Mouse (Mus musculus) spleen, postnatal 14 days (tissue): ENCODE results near the gene Spon2.

Experiments used
- DNase-seq, 2 experiments: peaks; one replicate each; pipeline ENCODE4 v3.0.0; 2021 to 2022; ENCODE audit warnings: low spot score in 2 of 2

The Spon2 gene

DNA sequence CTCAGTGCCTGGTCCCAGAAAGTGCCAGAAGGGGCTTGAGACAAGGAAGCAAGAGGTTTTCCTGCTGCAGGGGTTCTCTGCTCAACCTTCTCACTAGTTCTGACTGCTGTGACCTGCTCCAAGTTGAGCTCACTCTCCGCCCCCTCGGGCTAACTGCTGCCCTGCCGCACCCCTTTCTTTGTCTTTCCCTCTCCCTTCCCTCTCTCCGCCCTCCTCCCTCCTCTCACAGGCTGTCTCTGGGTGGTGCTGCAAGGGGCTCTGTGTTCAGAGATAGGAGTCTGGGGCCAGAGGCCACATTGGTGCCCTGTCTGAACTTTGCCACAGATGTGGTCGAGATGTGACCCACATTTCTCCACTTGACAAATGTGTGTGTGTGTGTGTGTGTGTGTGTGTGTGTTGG lies at the start of gene Spon2:
Gene Spon2 (minus strand): TSS at position 375 of the 400 bp plus-strand sequence.
- no peak for DNase-seq

DNA sequence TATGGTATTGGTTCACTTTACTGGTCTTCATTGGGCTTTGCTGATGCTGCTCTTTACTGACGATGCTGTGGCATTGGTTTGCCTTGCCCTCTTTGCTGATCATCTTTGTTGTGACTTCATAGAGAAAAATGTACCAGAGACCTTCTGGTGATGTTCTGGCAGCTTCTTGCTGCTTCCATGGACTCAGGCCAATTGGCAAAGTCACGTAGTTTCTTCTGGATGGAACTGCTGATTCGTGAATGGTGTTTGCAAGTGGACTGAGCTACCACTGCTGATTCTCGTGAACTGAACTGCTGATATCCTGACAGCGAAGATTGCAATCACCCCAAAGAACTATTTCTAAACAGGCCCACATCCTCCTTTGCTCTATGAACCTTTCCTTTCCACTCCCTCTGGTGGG lies 36.2 kb upstream of the Spon2 start:
- no peak for DNase-seq

DNA sequence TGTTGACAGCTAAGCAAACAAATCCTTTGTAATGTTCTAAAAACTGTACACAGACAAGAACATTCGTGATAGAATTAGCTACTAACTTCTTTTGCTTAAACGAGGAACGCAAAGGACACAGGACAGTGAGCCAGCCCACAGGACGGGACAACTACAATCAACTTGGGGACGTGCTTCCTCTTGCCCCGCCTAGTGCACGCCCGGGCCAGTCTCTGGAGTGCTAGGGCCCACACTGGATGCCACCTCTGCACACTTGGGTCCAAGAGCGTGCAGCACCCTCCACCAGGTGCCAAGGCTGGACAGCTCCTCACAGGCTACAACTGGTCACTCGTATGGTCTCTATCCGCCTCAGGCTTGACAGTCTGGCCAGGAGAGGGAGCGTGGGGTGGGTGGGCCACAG lies 29.9 kb upstream of the Spon2 start:
- DNase-seq: no peak

DNA sequence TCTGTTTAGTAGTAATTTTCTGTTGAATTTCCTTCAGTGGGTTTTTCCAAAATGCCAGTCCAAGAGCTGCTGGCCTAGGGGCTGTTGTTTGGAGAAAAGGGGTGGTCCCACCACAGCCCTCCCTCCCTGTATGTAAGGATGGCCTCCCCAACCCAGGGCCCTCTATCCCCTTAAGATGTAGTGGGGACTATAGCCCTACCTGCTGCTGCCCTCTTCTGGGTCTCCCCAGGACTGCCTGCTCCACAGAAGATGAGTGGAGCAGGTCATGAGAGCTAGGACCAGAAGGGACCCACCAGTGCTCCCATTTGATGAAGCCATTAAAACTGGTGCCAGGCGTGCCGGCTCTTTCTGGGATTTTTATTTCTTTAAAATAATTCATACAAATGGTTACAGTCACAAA lies 29.1 kb upstream of the Spon2 start:
- no peak for DNase-seq

DNA sequence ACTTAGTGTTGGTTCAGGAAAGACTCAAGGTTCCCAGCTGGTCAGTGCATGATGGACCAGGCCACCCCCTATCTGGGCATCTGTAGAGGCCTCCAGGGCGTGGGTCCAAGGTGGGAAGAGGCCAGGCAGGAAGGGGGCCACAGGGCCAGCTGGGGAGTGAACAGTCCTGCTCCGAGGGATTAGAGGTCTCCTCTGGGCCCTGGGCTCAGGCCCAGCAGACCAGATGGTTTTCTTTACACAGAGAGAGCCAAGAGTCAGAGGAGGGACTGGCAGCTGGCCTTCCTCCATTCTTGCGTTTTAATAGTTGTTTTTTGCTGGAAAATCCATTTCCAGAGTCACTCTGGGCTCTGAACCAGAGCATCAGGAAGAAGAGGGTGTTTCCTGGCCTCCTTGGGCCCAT lies 27.4 kb upstream of the Spon2 start:
- DNase-seq: no peak

DNA sequence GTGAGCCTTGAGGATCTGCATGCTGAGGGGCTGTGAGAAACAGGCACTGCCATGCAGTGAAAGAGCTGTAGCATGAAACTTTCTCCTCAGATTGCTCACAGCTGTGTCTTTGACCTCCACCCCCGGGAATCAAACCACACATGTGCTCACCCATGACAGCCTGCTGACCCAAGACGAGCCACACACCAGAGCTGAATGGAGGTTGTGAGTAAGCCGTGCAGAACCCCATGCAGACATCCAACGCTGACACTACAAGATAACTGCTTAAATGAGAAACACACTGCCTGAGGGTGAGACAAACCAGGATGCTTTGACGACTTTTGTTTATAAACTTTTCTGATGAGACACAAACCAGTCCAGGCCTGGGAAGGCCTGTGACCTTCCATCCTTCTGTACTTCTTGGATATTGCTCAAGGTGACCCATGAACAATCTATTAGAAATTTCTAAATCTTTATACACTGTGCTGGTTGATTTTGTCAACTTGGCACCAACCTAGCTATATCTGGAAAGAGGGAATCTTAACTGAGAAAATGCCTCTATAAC lies 26.2 kb upstream of the Spon2 start:
- no peak for DNase-seq

DNA sequence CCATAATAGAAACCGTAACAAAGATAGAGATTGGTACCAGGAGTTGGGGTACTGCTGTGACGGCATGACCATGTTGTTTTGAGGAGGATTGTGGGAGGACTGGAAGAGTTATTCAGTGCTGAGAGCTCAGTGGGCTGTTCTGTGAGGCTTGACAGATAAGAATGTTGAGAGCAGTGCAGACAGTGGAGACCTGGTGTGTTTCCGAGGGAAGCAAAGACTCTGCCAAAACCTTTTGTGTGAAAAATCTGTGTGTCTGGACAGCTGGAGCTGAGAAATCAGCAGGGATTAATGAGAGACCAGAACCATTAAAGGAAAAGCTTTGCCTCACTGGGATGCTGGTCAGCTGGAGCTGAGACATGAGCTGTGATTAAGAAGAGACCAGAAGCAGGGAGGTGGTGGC lies 21.7 kb upstream of the Spon2 start:
- no peak for DNase-seq

DNA sequence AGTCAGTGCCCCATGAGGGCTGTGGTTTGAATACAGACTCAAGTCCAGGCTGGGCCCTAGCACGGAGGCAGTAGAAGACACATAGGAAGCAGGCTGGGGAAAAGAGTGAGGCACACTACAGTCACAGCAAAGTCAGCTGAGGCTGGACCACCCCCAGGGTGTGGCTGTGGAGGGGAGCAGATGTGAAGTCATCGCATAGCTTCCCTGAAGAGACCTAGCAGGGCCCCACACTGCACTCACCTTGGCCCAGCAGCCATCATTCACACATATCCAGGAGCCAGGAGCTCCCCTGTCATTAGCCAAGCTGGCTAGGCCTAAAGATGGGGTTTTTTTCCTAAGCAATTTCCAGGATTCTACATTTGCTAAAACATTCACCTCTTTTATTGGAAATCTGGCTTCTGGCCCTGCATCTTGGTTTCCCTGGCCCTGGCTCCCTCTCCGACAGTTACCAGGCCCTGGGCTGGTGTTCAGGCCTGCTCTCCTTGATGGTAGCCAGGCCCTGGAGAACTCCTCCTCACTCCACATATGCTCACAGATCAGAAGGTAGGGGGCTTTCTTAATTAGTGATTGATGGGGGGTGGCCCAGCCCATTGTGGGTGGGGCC lies 21.0 kb upstream of the Spon2 start:
- DNase-seq: no peak

DNA sequence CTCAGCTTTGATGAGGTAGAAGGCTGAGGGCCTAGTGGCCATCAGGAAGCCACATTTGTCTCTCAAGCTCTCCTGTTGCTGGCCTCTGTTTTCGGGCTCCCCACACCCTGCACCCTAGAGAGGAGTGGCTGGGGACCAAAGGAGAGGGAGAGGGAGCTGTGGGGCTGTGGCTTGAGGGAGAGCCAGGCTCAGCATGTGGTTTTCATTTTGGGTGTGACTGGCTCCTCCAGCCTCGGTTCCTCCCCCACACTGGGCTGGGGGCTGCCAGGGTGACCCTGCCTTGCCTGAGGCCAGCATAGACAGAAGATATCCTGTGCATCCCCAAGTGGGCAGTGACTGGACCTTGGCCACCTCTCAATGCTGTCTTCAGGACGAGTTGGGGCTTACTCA lies 20.0 kb upstream of the Spon2 start:
- DNase-seq: no peak

DNA sequence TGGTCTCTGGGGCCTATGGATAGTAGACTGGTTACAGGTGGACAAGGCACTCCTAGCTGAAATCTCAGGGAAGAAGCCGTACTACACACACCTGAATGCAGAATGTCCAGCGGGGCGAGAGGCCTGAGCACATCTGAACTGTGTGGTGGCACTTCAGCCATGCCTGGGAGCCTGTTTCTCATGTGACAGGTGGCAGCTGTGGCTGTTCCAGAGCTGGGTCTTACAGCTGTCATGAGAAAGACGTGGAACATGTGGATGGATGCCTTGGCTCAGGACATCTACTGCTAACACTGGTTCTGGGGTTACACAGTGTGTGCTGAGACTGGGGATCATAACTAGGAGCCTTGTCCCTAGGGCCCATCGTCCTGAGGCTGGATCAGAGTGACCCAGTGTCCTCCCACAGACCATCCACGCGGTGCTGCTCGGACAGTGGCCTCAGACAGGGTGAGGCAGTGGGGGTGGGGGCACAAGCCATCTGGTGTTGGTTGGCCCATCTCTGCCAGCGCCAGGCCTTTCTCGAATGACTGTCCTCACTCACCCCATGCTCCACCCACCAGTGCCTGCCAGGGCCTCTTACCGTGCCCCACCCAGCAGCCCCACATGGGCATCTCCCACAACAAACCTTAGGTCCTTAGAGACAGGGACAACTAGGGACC lies 19.5 kb upstream of the Spon2 start:
- DNase-seq: no peak

DNA sequence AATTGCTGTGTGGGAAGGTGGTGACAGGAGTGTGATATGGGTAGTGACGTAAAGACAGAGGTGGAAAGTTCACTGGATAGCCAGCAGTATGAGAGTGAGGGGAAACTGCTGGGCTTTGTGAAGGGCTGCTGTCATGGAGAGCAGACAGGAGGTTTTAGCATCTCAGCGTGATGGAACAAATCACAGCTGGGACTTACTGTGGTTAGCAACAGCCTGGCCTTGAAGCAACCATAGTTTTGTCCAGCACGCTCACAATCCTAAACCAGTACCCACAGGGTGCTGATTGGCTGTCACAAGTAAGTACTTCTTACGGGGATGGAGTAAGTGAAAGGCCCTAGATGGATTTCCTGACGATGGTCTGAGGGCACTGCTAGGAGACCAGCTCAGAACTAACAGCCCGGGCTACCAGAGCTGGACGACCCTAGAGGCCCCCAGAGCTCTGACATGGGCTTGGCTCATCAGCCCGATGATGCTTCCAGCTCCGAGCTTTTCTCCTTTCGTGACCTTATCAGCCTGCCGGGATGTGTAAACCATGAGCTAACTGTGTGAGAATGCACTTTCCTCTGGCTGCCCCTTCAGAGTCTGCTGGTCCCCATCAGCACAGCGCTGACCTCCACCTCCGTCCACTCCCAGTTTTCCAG lies 16.3 kb upstream of the Spon2 start:
- no peak for DNase-seq

DNA sequence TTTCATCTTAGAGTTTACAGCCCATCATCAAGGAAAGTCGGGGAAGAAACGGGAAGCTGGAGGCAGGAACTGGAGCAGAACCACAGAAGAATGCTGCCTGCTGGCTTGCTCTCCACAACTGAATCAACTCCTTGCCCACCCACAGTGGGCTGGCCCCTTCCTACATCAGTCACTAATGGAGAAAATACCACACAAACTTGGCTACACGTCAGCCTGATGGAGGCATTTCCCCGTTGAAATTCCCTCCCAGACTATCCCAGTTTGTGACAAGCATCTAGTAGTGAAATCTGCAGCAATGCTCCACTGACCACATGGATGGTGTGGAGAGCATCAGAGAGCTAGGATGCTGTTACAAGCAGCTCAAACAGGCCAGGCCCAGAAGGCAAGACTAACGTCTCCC lies 14.5 kb upstream of the Spon2 start:
- no peak for DNase-seq

DNA sequence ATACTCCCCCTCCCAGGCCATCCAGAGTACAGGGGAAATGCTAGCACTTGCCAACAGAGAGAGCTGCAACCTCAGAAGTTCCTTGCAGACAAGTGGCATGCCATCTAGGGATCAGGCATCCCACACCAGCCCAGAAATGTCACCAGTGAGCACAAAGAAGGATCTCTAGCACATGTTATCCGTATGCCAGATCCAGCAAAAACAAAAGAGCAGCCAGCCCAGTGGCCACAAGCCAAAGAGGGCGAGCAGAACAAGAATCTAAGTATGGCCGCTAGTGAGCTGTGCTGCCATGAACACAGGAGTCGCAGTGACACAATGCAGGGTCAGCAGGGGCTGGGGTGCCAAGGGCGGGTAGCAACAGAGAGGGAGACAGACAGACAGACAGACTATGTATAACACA lies 12.0 kb upstream of the Spon2 start:
- no peak for DNase-seq

DNA sequence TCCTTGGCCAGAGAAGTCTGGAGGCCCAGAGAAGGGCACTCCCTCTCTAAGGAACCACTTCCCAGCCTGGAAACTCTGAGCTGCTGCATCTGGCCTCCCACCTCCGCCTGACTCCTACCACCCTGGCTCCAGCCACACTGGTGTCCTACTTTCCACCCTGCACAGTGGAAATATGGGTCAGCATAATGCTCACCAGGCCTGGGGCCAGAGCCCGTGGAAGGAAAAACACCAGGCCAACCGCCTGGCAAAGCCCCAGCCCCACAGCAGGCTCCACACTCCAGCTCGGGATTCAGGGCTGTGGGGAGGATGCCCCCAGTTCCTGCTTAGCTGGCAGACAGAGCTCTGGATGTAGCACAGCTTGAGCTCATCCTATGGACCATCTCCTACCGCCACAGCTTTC lies 10.2 kb upstream of the Spon2 start:
- no peak for DNase-seq

DNA sequence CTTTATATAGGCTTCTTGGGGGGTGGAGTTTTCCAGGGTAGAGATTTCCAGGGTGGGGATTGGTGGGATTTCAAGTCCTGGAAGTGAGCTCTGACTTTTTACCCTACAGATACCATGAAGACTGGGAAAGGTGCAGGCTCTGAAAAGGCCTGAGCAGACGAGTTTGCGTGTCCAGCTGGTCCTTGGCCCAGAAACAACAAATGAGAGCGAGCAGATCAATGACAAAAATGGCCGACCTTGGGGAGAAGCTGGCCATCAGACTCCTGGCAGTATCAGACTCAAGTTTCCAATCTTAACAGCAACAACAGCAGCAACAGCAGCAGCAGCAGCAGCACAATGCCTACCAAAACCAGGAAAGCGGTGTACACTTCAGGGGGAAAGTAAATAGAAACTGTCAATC lies 7.4 kb upstream of the Spon2 start:
- DNase-seq: no peak

DNA sequence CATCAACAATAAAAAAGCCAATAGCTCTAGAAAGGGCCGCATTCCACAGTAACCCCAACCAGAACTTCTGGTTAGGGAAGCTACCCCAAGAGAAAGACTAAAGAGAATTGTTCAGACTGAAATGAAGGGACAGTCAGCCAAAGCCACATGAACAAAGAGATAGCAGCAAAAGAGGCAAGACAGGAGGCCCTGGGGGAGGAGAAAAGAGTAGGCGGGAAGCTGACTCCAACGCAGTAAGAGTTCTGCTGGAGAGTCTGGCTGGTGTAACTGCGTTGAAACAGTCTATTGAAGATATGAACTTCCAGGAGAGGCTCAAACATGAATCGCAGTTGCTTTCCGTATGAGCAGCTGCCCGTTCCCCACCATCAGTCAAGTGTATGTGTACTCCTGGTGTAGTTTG lies 6.2 kb upstream of the Spon2 start:
- no peak for DNase-seq

DNA sequence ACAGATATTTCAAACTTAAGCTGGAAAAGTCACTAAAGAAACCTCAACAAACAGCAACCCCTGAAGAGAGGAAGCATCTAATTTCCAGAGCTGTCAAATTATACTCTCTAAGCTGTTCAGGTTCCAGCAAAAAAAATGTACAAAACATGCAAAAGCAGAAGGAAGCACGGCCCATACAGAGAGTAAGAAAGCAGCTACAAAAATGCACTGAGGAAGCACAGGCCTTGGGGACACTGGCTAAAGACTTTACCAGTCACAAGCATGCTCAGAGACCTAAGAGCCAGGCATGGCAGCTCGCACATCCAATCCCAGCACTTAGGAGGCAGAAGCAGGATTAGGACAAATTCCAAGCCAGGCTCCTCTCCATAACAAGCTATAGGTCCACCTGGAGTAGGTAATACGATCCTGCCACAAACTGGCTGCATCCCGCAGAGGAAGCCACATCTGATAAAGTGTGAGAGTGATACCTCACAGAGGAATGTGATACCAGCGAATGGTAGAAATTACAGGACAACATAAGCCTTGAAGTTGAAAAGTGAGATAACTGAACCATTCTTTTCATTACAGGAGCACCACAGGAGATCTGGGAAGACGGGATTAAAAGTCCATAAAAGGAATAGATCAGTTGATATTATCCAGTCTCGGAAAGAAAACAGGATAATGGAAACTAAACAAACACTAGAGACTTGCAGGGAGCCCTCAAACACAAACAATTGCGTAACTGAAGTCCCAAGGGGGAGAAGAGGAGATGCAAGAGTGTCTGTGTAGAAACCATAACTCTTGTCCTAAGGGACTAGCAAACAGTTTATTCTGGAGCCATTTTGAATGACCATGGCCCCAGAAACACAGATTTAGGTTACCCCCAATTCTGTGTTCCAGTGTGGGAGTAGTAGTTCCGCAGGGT lies 4.8 kb upstream of the Spon2 start:
- DNase-seq: no peak

DNA sequence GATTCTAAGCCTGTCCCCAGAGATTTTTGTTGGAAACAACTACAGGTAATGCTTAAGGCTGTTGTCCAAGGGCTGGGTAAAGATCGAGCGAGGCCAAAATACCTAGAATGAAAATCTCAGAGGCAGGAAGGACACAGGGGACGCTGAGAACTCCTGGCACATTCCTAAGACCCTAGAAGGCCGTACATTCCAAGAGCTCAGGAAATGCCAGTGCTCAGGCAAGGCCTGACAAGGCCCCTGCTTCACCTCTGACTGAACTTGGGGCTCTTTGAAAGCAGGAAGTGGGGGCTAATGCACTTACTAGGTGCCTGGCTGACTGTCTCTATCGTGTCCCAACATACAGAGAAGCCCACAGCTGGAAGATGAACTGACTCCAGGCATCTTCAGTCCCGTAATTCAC lies 4.1 kb upstream of the Spon2 start:
- DNase-seq: no peak

DNA sequence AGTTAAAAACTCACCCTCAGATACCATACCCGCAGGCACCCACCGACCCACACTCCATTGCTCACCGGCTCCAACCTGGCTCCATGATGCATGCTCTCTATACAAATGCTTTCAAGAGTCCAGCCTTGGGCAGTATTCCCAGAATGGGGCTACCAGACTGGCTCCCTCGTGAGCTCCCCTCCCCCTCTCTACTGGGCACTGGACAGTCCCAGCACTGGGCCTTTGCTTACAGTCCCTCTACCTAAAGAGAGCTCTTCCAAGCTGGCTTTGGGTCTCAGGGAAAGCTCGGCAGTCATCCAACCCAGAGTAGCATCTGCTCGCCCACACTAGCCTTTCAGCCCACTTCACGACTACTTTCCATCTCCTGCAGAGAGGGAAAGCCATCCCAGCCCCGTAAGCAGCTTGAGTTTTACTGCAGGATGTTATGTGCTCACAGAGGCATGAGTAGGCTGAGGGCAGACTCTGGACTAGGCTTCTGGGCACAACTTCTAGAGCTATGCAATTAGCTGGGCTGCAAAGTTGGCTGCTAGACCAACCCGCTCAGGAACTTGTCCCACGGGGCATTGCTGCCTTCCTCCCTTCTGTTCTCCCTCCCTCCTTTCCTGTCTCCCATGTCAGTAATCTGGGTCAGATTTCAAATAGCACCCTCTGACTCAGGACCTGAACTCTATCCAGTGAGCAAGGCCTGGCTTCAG lies 2.2 kb upstream of the Spon2 start:
- DNase-seq: no peak

DNA sequence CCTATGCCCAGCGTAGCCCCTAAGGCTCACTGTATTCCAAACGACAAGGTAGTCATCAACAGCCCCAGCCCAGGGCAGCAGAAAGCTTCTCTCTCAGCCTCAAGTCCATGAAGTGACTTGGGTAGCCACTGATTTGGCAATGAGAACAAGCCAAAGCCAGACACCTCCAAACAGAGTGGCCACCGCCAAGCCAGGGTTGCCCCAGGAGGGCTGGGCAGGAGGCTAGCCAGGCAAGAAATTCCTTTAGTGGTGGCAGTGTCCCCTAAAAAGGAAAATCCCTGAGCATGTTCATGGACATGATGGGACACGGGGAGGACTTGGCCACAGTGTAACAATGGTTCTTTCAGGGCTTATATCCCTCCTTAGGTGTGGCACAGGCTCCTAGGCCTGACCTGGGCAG lies 1.6 kb upstream of the Spon2 start:
- DNase-seq: no peak

DNA sequence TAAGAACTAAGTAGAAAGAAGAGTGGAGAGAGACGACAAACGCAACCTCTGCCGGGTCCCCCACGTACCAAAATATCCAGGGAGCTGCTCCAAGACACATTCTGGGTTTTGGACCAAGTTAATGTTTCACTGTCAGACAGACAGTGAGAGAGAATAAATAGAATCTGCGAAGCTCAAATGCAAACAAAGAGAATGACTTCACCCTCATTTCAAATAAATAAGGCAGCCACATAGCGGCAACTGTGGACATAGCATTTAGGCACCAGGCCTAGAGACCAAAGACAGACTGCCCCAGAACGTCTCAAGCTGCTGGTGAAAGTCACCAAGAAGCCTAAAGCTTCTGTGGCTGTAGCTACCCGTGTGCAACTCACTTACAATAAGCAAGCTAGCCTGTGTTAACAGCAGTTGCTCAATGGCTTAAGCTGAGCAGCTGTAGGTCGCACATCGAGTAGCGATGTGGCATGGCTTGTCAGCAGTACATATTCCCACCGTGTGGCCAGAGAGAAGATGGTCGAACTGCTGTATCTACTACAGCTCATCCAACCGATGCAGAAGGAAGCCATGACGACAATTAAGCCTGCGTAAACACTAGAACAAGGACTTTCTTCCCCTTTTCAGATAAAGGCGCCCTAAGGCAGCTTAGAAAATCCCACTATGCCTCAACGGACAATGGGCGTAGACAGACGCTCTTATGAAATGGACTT lies 643 bp upstream of the Spon2 start:
- DNase-seq: no peak
